Mouse (Mus musculus): ENCODE data around the gene 1700016K19Rik. TPM values are rescaled to one million over a fixed set of nuclear protein-coding genes. Genes with fewer than 3 reads are reported as not detected.

Gene 1700016K19Rik
- 3.9 and 5.5 TPM in 2 replicates for polyA plus RNA-seq (2014; fragmentation: Nextera tagmentation; extraction: Ambion mirVana)

DNA sequence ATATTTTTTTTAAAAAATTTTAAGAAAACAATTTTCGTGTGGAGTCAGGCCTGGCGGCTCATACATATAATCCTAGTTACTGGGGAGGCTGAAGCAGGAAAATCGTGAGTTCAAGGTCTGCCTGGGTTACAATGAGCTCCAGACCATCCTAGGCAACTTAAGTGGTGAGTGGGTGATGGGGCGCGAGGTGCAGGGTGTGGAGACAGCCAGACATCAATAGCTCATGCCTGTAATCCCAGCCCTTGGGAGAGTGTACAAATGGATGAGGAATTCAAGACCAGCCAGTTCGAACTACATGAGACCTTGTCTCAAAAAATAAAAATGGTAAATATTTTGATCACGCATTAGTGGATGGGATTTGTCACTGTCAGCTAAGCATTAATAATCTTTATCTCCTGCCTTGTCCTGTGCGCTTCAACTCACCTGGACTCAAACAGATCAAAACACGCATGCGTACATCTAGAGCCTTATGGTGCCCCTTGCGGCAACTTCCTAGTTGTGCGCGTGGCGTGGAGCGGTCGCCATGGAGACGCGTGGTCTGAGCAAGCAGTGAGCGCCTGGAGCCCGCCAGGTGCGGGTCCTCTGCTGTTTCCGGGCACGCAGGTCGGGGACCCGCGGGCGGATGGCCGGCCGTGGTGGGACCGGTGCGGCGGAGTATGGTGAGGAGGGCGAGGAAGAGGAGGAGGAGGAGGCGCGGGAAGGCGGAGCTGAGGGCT lies at the start of gene 1700016K19Rik:
Gene 1700016K19Rik (plus strand): TSS at position 473 of the 716 bp plus-strand sequence.
- no peaks in the 10 kb centered on the region for H3K36me3 ChIP-seq (replicated peaks; ENCODE audit: control insufficient read depth, insufficient read depth)
- H3K9ac ChIP-seq, result peak within 1 kb of the TSS; percentile 61
- peaks cover 9% of the 10 kb centered on the region; the same call in 1 of the 2 replicates for H3K4me1 ChIP-seq (replicated peaks; ENCODE audit: control insufficient read depth, insufficient read depth, low read length)
- peak within 1 kb of the TSS; percentile 89 for H3K4me2 ChIP-seq (replicated peaks)
- 13% methylated on average over 35 of the region's 36 CpGs for WGBS
- ATAC-seq (ENCODE audit: low FRiP score) (peak; percentile 65), DNase-seq (ENCODE audit: low spot score) (peak; percentile 86)
- H3K9me3 ChIP-seq (ENCODE audit: control insufficient read depth, low read length), result no peaks in the 10 kb centered on the region
- H3K27me3 ChIP-seq (ENCODE audit: control insufficient read depth, insufficient read depth, low read length), result 0 out of 2 replicates have a peak, but pooled peaks cover 3% of the 10 kb centered on the region
- H3K27ac ChIP-seq, result no peak within 1 kb of the TSS
- peak within 1 kb of the TSS; percentile 59 for H3K4me3 ChIP-seq (replicated peaks; ENCODE audit: low read length)

- no peak for ATAC-seq (ENCODE audit: low FRiP score)
- no peaks in the 10 kb centered on the region for H3K9me3 ChIP-seq (ENCODE audit: control insufficient read depth, low read length)
- H3K27ac ChIP-seq, result no peak overlapping the region
- WGBS, result 58% methylated on average over 3 of the region's 3 CpGs
- H3K4me1 ChIP-seq (replicated peaks; ENCODE audit: control insufficient read depth, insufficient read depth, low read length), result peaks cover 20% of the 10 kb centered on the region
- no peaks in the 10 kb centered on the region for H3K27me3 ChIP-seq (ENCODE audit: control insufficient read depth, insufficient read depth, low read length)
- no peak overlapping the region for H3K4me2 ChIP-seq (replicated peaks)
- DNase-seq (ENCODE audit: low spot score), result no peak
- no peak overlapping the region for H3K9ac ChIP-seq
- no peak overlapping the region for H3K4me3 ChIP-seq (replicated peaks; ENCODE audit: low read length)
- H3K36me3 ChIP-seq (replicated peaks; ENCODE audit: control insufficient read depth, insufficient read depth), result no peaks in the 10 kb centered on the region
Measured at GRCm38 (mm10) chr11:75950459-75950858, 49.3 kb upstream of the 1700016K19Rik start.

- ATAC-seq (ENCODE audit: low FRiP score) (no peak), DNase-seq (ENCODE audit: low spot score) (no peak)
- peaks cover 9% of the 10 kb centered on the region; the same call in 1 of the 2 replicates for H3K4me1 ChIP-seq (replicated peaks; ENCODE audit: control insufficient read depth, insufficient read depth, low read length)
- H3K9ac ChIP-seq, result no peak overlapping the region
- H3K36me3 ChIP-seq (replicated peaks; ENCODE audit: control insufficient read depth, insufficient read depth), result no peaks in the 10 kb centered on the region
- no peak overlapping the region for H3K4me3 ChIP-seq (replicated peaks; ENCODE audit: low read length)
- H3K27ac ChIP-seq, result no peak overlapping the region
- no peaks in the 10 kb centered on the region for H3K27me3 ChIP-seq (ENCODE audit: control insufficient read depth, insufficient read depth, low read length)
- H3K4me2 ChIP-seq (replicated peaks), result no peak overlapping the region
- 81% methylated on average over 5 of the region's 5 CpGs for WGBS
- no peaks in the 10 kb centered on the region for H3K9me3 ChIP-seq (ENCODE audit: control insufficient read depth, low read length)
Measured at GRCm38 (mm10) chr11:75951895-75952294, 47.8 kb upstream of the 1700016K19Rik start.

DNA sequence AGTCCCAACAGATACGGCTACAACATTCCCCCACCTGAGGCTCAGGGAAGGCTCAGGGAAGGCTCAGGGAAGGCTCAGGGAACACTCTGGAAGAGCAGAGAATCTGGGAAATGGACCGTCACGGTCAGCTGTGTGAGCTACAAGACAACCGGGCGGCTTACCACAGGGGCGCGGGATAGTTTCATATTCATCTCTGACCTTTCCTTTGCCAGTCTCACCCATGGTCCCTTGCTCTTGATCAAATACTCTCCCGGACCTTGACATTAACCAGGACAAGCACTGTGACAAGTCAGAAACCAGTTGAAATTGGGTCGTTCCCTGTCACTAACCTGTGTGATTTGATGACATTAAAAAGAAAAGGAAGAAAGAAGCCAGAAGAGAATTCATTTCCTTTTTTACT lies 44.8 kb upstream of the 1700016K19Rik start:
- ATAC-seq (ENCODE audit: low FRiP score), result no peak

GRCm38 (mm10) chr11:75956651-75957050 lies 43.1 kb upstream of the 1700016K19Rik start:
- H3K4me2 ChIP-seq (replicated peaks), result no peak overlapping the region
- no peak for ATAC-seq (ENCODE audit: low FRiP score)
- no peak for DNase-seq (ENCODE audit: low spot score)
- H3K36me3 ChIP-seq (replicated peaks; ENCODE audit: control insufficient read depth, insufficient read depth), result no peaks in the 10 kb centered on the region
- H3K4me1 ChIP-seq (replicated peaks; ENCODE audit: control insufficient read depth, insufficient read depth, low read length), result no peaks in the 10 kb centered on the region
- WGBS, result 82% methylated on average over 8 of the region's 8 CpGs
- H3K4me3 ChIP-seq (replicated peaks; ENCODE audit: low read length), result no peak overlapping the region
- no peaks in the 10 kb centered on the region for H3K9me3 ChIP-seq (ENCODE audit: control insufficient read depth, low read length)
- H3K9ac ChIP-seq, result no peak overlapping the region
- H3K27ac ChIP-seq, result no peak overlapping the region
- H3K27me3 ChIP-seq (ENCODE audit: control insufficient read depth, insufficient read depth, low read length), result no peaks in the 10 kb centered on the region

More for the DNA sequence above, 44.8 kb upstream of the 1700016K19Rik start:
- DNase-seq (ENCODE audit: low spot score), result no peak
- no peaks in the 10 kb centered on the region for H3K27me3 ChIP-seq (ENCODE audit: control insufficient read depth, insufficient read depth, low read length)
- 88% methylated on average over 9 of the region's 9 CpGs for WGBS
- H3K9me3 ChIP-seq (ENCODE audit: control insufficient read depth, low read length), result no peaks in the 10 kb centered on the region
- H3K4me3 ChIP-seq (replicated peaks; ENCODE audit: low read length), result no peak overlapping the region
- no peak overlapping the region for H3K9ac ChIP-seq
- H3K4me1 ChIP-seq (replicated peaks; ENCODE audit: control insufficient read depth, insufficient read depth, low read length), result no peaks in the 10 kb centered on the region
- H3K4me2 ChIP-seq (replicated peaks), result no peak overlapping the region
- H3K27ac ChIP-seq, result no peak overlapping the region
- H3K36me3 ChIP-seq (replicated peaks; ENCODE audit: control insufficient read depth, insufficient read depth), result no peaks in the 10 kb centered on the region

DNA sequence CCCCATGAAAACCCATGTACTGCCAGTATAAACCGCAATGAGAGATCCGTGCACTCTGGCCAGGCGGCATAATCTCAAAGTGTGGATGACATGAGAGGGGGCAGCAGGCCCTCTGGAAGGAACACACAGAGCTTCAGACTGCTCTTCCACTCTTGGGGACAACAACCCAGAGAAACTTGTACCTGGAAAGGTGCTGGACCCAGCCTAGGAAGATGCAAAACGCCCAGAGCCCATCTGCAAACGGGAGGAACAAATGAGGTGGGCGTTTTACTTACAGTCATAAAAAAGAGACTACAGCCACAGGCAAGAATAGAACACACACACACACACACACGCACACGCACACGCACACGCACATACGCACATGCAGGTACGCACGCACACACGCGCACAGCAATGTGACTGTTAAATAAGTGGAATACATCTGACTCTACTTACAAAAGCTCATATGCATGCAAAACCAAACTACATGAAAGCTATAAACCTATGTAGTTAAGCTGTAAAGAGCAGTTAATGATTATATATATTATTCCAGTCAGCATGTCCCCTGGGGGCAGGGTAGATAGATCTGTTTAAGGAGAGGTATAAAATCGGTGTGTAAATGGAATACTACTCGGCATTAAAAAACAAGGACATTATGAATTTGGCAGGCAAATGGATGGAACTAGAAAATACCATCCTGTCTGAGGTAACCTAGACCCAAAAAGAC lies 42.4 kb upstream of the 1700016K19Rik start:
- 89% methylated on average over 17 of the region's 17 CpGs for WGBS
- ATAC-seq (ENCODE audit: low FRiP score) (no peak), DNase-seq (ENCODE audit: low spot score) (no peak)
- H3K27ac ChIP-seq, result no peak overlapping the region
- H3K9ac ChIP-seq, result no peak overlapping the region
- no peaks in the 10 kb centered on the region for H3K4me1 ChIP-seq (replicated peaks; ENCODE audit: control insufficient read depth, insufficient read depth, low read length)
- no peak overlapping the region for H3K4me3 ChIP-seq (replicated peaks; ENCODE audit: low read length)
- no peak overlapping the region for H3K4me2 ChIP-seq (replicated peaks)
- H3K9me3 ChIP-seq (ENCODE audit: control insufficient read depth, low read length), result no peaks in the 10 kb centered on the region
- no peaks in the 10 kb centered on the region for H3K27me3 ChIP-seq (ENCODE audit: control insufficient read depth, insufficient read depth, low read length)
- H3K36me3 ChIP-seq (replicated peaks; ENCODE audit: control insufficient read depth, insufficient read depth), result no peaks in the 10 kb centered on the region

DNA sequence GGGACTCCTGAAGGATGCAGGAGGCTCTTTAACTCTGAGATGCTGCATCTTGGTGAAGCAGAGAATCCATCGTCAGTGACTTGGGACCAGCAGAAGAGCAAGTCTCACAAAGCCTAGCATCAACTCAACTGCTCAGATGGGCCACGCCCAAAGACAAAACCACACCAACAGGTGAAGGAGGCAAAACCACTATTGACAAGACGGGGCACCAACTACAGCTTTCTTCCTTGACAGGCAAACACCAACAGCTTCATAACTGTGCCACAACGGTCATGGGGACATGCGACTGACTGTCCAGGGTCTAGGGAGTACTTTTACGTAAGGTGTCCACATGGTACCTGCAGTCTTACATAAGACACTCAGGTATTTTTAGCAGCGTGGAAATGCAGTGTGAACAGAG lies 37.9 kb upstream of the 1700016K19Rik start:
- H3K36me3 ChIP-seq (replicated peaks; ENCODE audit: control insufficient read depth, insufficient read depth), result no peaks in the 10 kb centered on the region

GRCm38 (mm10) chr11:75963730-75964475 lies 35.8 kb upstream of the 1700016K19Rik start:
- Histone ChIP-seq H3K36me3 (replicated peaks; ENCODE audit: control insufficient read depth, insufficient read depth) (no peaks in the 10 kb centered on the region), H3K27ac (peak overlapping the region; percentile 52), H3K4me3 (replicated peaks; ENCODE audit: low read length) (no peak overlapping the region), H3K27me3 (ENCODE audit: control insufficient read depth, insufficient read depth, low read length) (peaks cover 21% of the 10 kb centered on the region; the same call in 1 of the 2 replicates), H3K4me2 (replicated peaks) (peak overlapping the region; percentile 7; the same call in 1 of the 2 replicates), H3K4me1 (replicated peaks; ENCODE audit: control insufficient read depth, insufficient read depth, low read length) (peaks cover 33% of the 10 kb centered on the region), H3K9ac (0 out of 2 replicates have a peak overlapping the region, but pooled peaks have one; percentile 1), H3K9me3 (ENCODE audit: control insufficient read depth, low read length) (no peaks in the 10 kb centered on the region)
- 11% methylated on average over 11 of the region's 11 CpGs for WGBS
- peak; percentile 82 for DNase-seq (ENCODE audit: low spot score)
- ATAC-seq (ENCODE audit: low FRiP score), result no peak

More for the DNA sequence above, 37.9 kb upstream of the 1700016K19Rik start:
- Histone ChIP-seq H3K4me2 (replicated peaks) (no peak overlapping the region), H3K4me3 (replicated peaks; ENCODE audit: low read length) (no peak overlapping the region), H3K4me1 (replicated peaks; ENCODE audit: control insufficient read depth, insufficient read depth, low read length) (peaks cover 33% of the 10 kb centered on the region), H3K9me3 (ENCODE audit: control insufficient read depth, low read length) (no peaks in the 10 kb centered on the region), H3K27ac (no peak overlapping the region), H3K9ac (no peak overlapping the region), H3K27me3 (ENCODE audit: control insufficient read depth, insufficient read depth, low read length) (peaks cover 13% of the 10 kb centered on the region; the same call in 1 of the 2 replicates)
- ATAC-seq (ENCODE audit: low FRiP score), result no peak
- 83% methylated on average over 7 of the region's 7 CpGs for WGBS
- no peak for DNase-seq (ENCODE audit: low spot score)

DNA sequence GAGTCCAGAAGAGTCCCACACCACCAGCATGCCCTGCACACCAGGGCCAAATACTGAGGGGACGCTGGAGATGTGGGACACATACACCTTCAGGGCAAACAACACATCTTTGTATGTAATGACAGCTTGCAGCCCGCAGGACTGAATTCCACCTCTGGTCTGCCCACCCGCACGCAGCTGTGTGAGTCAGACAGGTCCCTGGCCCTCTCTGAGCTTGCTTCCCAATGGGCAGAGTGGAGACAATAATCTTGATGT lies 35.3 kb upstream of the 1700016K19Rik start:
- H3K9me3 ChIP-seq (ENCODE audit: control insufficient read depth, low read length), result no peaks in the 10 kb centered on the region
- H3K27ac ChIP-seq, result peak overlapping the region; percentile 35; the same call in 1 of the 2 replicates
- H3K4me3 ChIP-seq (replicated peaks; ENCODE audit: low read length), result no peak overlapping the region
- no peak overlapping the region for H3K9ac ChIP-seq
- H3K4me1 ChIP-seq (replicated peaks; ENCODE audit: control insufficient read depth, insufficient read depth, low read length), result peaks cover 33% of the 10 kb centered on the region
- peaks cover 21% of the 10 kb centered on the region; the same call in 1 of the 2 replicates for H3K27me3 ChIP-seq (ENCODE audit: control insufficient read depth, insufficient read depth, low read length)
- no peak overlapping the region for H3K4me2 ChIP-seq (replicated peaks)
- ATAC-seq (ENCODE audit: low FRiP score) (no peak), DNase-seq (ENCODE audit: low spot score) (no peak)
- WGBS, result 20% methylated on average over 4 of the region's 4 CpGs
- H3K36me3 ChIP-seq (replicated peaks; ENCODE audit: control insufficient read depth, insufficient read depth), result no peaks in the 10 kb centered on the region

All from hindbrain, embryonic 14.5 days (tissue).